Mouse (Mus musculus): ENCODE data around the gene Gm27029.
"Not testable (repeated sequence)": the region's sequence is repeated elsewhere in the genome, so short reads cannot be mapped to it uniquely, and the experiment has no call there.

Gm27029 gene

GRCm38 (mm10) chr11:101457631-101458030, 33.0 kb upstream of the Gm27029 start:
- in situ Hi-C loops (cut with MseI, MboI): no loop called here

GRCm38 (mm10) chr11:101455627-101456026, 31.0 kb upstream of the Gm27029 start:
- in situ Hi-C loops (cut with MseI, MboI): no loop called here

DNA sequence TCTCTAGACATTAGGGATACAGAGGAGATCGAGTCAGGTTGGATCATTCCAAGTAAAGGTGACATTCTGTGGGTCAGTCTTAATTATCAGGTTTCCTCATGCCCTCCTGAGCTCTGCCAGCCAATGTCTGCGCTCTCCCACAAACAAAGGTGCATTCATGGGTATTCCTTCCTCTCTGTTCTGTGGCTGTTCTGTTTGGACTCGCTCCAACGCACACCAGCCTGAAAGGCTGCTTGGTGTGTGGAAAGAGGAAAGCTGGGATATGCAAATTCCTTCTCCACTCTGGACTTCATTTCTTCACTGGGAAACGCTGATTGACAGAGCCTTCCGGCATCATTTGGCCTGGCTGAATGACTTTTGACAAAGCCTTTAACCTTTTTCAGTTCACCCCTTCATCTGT, 30.1 kb upstream of the Gm27029 start:
- in situ Hi-C loops (cut with MseI, MboI): no loop called here

DNA sequence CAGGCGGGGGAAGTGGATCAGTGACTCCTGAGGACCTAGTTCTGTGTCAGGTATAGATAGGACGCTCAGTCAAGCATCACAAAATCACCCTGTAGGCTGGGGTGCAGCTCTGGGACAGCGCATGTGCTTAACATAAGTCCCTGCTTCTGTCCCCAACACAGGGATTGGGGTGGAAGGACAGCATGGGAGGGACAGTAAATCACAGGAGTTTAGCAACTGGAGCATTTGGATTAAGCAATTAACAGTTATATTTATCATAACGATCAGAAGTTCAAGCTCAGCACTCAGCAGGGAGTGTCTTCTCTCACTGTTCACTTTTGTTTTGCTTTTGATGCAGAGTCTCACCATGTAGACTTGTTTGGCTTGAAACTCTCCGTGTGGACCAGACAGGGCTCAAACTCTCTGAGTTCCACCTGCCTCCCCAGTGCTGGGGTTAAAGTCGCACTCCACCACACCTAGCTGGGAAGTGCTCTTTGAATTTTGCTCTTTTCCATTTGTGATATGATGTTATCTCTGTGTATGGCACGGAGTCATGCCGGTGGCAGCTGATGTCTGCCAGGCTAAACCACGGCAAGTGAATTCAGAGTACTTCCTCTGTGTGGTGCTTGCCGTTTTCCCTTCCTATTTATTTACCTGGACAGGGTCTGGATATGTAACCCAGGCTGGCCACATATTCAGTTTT, 27.6 kb upstream of the Gm27029 start:
- in situ Hi-C loops (cut with MseI, MboI): no loop called here

DNA sequence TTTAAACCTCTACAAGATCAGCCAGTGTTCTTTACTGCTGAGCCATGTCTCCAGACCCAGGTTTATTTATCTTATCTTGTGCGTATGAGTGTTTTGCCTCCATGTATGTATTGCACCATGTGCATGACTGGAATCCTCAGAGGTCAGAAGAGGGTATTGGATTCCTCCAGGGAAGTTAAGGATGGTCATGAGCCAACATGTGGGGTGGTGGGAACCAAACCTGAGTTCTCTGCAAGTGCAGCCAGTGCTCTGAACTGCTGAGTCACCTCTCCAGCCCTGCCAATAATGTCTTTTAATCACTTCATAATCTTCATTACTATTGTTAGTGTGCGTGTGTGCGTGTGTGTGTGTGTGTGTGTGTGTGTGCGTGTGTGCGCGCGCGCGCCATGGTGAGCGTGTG, 26.9 kb upstream of the Gm27029 start:
- in situ Hi-C loops (cut with MseI, MboI): no loop called here

- in situ Hi-C loops (cut with MseI, MboI): no loop called here
These were observed 25.8 kb upstream of the Gm27029 start for GRCm38 (mm10) chr11:101450394-101450793.

GRCm38 (mm10) chr11:101449596-101449995, 25.0 kb upstream of the Gm27029 start:
- in situ Hi-C loops (cut with MseI, MboI): not testable (repeated sequence)

GRCm38 (mm10) chr11:101448899-101449298, 24.3 kb upstream of the Gm27029 start:
- in situ Hi-C loops (cut with MseI, MboI): no loop called here

GRCm38 (mm10) chr11:101448274-101448746, 23.7 kb upstream of the Gm27029 start, which contains the start of gene Ifi35:
Ifi35 (plus strand) TSS chr11:101448407.
- in situ Hi-C loops (cut with MseI, MboI): no loop called here

DNA sequence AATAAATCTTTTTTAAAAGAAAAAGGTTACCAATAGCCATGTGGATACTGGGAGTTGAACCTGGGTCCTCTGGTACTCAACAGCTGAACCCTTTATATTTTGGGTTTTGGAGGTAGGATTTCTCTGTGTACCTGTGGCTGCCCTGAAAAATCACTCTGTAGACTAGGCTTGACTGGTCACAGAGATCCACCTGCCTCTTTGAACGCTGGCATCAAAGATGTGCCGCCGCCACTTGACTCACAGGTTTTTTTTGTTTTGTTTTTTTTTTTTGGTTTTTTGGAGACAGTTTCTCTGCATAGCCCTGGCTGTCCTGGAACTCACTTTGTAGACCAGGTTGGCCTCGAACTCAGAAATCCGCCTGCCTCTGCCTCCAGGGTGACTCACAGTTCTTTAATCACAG, 23.2 kb upstream of the Gm27029 start:
- in situ Hi-C loops (cut with MseI, MboI): no loop called here

DNA sequence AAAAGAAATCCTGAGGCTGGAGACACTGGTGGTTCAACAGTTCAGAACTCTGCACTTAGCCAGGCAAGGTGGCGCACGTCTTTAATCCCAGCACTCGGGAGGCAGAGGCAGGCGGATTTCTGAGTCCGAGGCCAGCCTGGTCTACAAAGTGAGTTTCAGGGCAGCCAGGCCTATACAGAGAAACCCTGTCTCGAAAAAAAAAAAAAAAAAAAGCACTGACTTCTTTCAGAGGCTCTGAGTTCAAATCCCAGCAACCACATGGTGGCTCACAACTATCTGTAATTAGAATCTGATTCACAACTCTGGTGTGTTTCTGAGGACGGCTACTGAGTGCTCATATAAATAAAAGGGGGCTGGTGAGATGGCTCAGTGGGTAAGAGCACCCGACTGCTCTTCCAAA, 22.3 kb upstream of the Gm27029 start:
- in situ Hi-C loops (cut with MseI, MboI): not testable (repeated sequence)

- in situ Hi-C loops (cut with MseI, MboI): no loop called here
These were observed 21.7 kb upstream of the Gm27029 start for GRCm38 (mm10) chr11:101446319-101446718.

DNA sequence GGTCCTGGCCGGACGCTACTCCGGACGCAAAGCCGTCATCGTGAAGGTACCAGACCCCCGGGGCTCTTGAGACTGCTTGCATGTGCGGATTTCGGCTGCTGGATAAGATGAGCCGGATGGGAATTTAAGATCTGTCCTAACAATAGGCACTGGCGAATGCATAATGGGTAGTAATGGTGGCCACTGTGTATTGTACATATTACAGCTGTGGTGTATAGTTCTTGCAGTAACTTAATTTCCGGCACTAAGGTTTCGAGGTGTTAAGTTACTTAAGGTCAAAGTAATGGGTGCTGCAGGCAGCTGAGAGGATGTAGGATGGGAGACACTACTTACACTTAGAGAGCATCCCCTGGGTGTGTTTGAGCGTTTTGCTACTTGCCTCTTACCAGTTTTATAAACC, 18.2 kb upstream of the Gm27029 start:
- in situ Hi-C loops (cut with MseI, MboI): no loop called here

DNA sequence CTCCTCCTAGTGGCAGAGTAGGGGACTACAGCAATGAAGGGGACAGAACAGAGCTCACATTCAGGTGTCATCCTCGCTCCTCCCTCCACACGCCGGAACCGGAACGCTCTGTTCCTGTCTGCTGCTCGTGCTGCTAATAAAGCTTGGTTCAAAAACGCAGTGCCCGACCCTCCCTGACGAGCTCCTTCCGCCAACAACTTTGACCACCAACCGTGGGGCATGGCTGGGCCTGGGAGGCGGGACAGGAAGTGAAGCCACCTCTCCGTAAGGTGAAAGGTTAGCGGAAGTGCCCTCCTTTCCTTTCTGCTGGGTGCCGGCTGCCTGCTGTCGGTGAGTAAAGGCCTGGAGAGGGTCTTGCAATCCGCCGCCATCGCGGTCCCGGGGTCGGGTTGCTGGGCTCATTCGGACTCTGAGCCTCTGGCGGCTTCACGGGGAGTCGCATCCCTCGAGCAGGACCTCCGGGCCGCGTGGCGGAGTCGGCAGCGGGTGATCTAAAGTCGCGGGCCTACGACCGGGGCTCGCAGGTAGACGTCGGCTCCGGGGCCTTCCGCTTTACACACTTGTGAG, 17.6 kb upstream of the Gm27029 start, which contains the start of gene Rpl27:
Rpl27 (plus strand) TSS at position 172 of the 567 bp plus-strand sequence.
- in situ Hi-C loops (cut with MseI, MboI): no loop called here

GRCm38 (mm10) chr11:101441450-101442126, 17.0 kb upstream of the Gm27029 start:
- in situ Hi-C loops (cut with MseI, MboI): not testable (repeated sequence)

DNA sequence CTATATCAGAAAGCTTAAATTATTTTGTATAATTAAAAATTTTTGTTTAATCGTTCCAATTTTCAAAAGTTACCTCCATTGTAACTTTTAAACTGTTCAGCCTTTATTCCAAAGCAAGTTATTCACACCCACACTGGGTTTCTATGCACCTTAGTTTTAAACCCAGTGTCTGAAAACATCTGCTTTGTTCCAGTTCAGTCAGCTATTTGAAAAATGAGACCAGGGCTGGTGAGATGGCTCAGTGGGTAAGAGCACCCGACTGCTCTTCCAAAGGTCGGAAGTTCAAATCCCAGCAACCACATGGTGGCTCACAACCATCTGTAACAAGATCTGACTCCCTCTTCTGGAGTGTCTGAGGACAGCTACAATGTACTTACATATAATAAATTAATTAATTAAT, 13.4 kb upstream of the Gm27029 start:
- in situ Hi-C loops (cut with MseI, MboI): not testable (repeated sequence)

DNA sequence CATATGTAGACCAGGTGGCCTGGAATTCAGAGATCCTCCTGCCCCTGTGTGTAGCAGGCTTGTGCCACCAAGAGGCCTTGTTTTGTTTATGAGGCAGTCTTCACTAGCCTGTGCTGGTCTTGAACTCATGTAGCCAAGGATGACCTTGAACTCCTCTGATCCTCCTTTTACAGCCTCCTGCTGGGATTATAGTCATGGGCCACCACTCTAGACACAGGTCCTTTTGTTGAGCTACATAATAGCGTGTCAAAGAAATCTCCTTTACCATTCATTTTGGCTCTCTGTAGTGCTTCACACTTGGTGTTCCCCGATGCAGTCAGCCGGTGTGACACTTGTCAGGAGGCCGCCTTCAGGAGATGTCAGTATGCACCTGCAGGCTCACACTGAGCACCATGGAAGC, 12.3 kb upstream of the Gm27029 start:
- in situ Hi-C loops (cut with MseI, MboI): no loop called here

DNA sequence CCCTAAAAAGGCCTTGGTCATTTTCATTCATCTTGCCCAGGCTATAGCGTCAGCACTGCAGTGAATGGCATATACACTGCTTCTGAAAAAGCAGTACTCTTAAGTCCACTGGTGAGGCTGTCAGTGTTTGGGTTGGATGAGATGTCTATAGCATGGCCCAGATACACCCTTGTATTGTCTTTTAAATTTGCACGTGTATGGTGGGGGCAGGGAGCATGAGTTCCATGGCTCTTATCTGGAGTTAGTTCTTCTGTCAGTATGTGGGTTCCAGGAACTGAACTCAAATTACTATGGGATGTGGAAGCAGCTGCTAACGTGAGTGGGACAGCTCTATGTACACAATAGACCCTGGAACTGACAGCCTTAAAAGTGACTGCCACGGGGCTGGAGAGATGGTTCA, 11.2 kb upstream of the Gm27029 start:
- in situ Hi-C loops (cut with MseI, MboI): no loop called here

DNA sequence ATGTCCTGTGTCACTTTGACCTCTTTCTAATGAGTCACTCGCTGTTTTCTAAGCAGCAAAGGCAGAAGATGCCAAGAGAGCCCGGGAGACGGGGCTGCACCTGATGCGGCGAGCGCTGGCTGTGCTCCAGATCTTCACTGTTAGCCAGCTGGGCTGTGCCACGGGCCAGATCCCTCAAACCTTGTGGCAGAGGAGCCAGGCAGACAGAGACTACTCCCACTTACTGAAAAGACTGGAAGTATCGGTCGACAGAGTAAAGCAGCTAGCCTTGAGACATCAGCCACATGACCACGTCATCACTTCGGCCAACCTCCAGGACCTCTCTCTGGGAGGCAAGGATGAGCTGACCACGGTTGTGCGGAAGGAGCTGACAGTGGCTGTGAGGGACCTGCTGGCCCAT, 8.8 kb upstream of the Gm27029 start:
- in situ Hi-C loops (cut with MseI, MboI): no loop called here

DNA sequence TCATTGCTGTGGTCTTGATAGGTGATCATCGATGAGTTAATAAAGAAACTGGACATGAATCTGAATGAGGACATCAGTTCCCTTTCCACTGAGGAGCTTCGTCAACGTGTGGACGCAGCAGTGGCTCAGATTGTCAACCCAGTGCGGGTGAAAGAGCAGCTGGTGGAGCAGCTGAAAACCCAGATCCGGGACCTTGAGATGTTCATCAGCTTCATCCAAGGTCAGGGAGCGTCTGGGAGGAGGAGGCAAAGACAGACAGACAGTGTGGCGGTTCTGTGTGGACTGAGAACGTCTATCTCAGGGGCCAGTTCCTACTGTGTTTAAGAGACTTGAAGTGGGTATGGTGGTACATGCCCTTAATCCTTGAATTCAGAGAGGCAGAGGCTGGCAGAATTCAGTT, 6.7 kb upstream of the Gm27029 start:
- in situ Hi-C loops (cut with MseI, MboI): no loop called here

DNA sequence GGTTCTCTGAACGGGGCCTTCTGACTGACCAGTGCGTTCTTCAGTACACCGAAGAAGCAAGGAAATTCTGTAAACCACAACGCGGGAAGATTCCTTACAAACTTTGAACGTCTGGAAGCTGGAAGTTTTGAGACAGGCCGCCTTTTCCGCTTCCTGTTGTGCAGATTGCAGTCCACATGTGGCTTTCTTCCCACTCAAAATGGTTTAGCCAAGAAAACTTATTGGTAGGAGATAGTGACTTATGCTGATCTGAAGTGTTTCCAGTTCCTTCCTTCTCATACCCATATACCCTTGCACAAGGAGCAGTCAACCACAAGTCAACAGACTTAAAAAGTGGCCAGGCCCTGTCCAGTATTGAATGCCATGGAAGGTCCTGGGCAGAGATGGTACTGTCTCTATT, 1.6 kb upstream of the Gm27029 start:
- in situ Hi-C loops (cut with MseI, MboI): no loop called here

DNA sequence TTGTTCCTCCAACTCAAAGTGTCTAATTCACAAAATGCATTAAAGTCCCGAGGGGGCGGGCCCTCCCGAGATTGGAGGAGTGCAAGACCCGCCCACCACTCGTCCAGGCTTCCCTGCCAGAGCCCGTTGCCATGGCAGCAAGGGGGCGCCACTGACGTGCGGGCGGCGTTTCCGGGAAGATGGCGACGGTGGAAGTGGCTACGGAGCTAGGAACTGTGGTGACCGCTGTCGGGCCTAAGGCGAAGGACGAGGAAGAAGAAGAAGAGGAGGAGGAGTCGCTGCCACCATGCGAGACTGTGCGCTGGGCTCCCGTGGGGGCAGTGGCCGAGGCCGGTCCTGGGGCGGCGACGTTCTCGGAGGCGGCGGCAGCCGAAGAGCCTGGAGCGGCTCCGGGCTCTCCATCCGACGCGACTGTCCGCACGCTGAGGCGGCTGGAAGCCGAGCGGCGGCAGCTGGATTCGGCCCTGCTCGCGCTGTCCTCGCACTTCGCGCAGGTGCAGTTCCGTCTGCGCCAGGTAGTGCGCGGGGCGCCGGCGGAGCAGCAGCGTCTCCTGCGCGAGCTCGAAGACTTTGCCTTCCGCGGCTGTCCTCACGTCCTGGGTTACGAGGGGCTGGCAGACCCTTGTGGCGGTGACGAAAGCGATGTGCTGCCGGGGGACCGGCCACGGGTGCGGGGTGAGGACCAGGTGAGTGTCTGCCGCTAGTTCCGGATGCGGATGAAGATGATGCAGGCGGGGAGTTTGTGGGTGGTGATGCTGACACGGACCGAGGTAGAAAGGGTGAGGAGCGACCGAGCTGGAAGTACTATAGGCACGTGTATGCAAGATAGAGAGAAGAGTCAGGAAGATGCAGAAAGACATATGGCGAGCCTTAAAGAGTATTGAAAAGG, 573 bp upstream of the Gm27029 start, which contains the start of the genes Rundc1 and Ptges3l:
Rundc1 (plus strand) TSS at position 161 of the 889 bp plus-strand sequence.
Ptges3l (minus strand) TSS at position 409 of the 889 bp plus-strand sequence.
- in situ Hi-C loops (cut with MseI, MboI): no loop called here
